Mouse (Mus musculus) limb, embryonic 10.5 days (tissue): Measurements from ENCODE around the gene Fam107a. TPM values are rescaled to one million over a fixed set of nuclear protein-coding genes. Genes with fewer than 3 reads are reported as not detected.

Experiments
- DNase-seq: peaks from one replicate; pipeline ENCODE4 v3.0.0-alpha.2; 2017; ENCODE audit warnings: low spot score
- H3K27ac ChIP-seq: fragments of 300-500 bp; sonication (generic); 2 replicates; pipeline ENCODE4 v1.5.1; 2016; ENCODE audit warnings: mild to moderate bottlenecking
- H3K27me3 ChIP-seq: fragments of 300-500 bp; sonication (generic); 2 replicates; pipeline ENCODE4 v1.6.1; 2016; ENCODE audit warnings: low read depth, mild to moderate bottlenecking; ENCODE audit not compliant: poor library complexity, severe bottlenecking
- H3K36me3 ChIP-seq: fragments of 300-500 bp; sonication (generic); 2 replicates; pipeline ENCODE4 v1.6.1; 2016; ENCODE audit warnings: mild to moderate bottlenecking, moderate library complexity
- H3K4me1 ChIP-seq: fragments of 300-500 bp; sonication (generic); 2 replicates; pipeline ENCODE4 v1.6.1; 2016
- H3K4me3 ChIP-seq: fragments of 300-500 bp; sonication (generic); 2 replicates; pipeline ENCODE4 v1.5.1; 2016; ENCODE audit warnings: mild to moderate bottlenecking, moderate library complexity
- H3K9me3 ChIP-seq: fragments of 300-500 bp; sonication (generic); replicated peaks from 2 replicates; pipeline ENCODE4 v1.6.1; 2016; ENCODE audit warnings: mild to moderate bottlenecking
- WGBS: fragments of 180-500 bp; shearing (Covaris S2); methylation state at CpG from one replicate; pipeline ENCODE4 v1.1.7; 2016; 5-methylcytosine and 5-hydroxymethylcytosine counted together
- polyA plus RNA-seq: library from polyadenylated mRNA; unstranded; fragments of >200 nt; fragmentation: Nextera tagmentation; extraction: Ambion mirVana; gene quantifications from 2 replicates; pipeline ENCODE4 v1.2.1, GENCODE M21; 2016

Fam107a gene
- polyA plus RNA-seq, 1 experiment from 2014 or later: 0.96 TPM

DNA sequence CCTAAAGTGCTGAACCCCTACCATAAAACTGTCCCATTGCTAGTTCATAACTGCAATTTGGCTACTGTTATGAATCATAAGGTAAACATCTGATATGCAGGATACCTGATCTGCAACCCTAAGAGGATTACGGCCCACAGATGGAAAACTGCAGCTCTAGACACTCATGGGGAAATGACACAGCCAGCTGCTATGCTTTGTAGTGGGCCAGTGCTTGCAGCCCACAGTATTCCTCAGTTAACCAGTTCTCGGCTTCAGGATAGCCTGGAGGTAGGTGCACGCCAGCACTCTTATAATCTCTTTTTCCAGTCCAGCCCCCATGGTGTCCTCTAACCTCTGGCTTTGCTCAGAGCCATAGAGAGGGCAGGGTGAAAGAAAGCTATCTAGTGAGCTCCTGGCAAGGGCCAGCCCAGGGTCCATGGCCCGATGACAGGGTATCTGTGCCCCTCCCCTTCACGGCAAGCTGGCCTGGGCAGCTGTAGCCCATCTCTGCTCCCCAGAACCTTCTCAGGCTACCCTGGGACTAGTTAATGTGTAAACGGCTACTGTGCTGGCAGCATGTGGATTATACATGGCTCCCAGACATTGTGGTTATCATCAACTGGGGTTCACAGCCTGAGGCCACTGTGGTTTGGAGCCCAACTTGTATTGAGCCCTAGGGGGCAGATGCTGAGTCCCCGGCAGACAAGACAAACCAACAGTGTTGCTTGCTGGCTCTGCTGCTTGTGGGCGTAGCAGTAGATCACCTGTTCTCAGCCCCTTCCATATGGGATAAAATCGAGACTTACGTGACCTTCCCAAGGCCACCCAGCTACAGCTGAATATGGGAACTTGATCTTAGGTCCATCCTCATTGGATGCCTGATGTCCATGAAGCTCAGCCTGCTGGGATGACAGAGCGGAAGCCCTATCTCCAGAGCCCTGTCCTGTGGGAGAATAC lies 14.8 kb upstream of the Fam107a start:
- H3K4me1 ChIP-seq: peaks cover 25% of the 10 kb centered on the region
- H3K27ac ChIP-seq: no peak overlapping the region; the same call in 1 of the 2 replicates
- no peaks in the 10 kb centered on the region for H3K9me3 ChIP-seq
- no peak for DNase-seq
- no peak overlapping the region for H3K4me3 ChIP-seq
- WGBS: 89% methylated on average over 11 of the region's 11 CpGs
- no peaks in the 10 kb centered on the region for H3K36me3 ChIP-seq
- H3K27me3 ChIP-seq: no peaks in the 10 kb centered on the region

GRCm38 (mm10) chr14:8331307-8331905 lies 13.6 kb upstream of the Fam107a start:
- H3K4me3 ChIP-seq: no peak overlapping the region
- H3K36me3 ChIP-seq: no peaks in the 10 kb centered on the region
- H3K27me3 ChIP-seq: no peaks in the 10 kb centered on the region
- no peaks in the 10 kb centered on the region for H3K9me3 ChIP-seq
- peaks cover 29% of the 10 kb centered on the region for H3K4me1 ChIP-seq
- 89% methylated on average over 14 of the region's 14 CpGs for WGBS
- H3K27ac ChIP-seq: no peak overlapping the region
- DNase-seq: no peak

GRCm38 (mm10) chr14:8330390-8330789 lies 12.6 kb upstream of the Fam107a start:
- no peaks in the 10 kb centered on the region for H3K27me3 ChIP-seq
- H3K9me3 ChIP-seq: no peaks in the 10 kb centered on the region
- H3K36me3 ChIP-seq: no peaks in the 10 kb centered on the region
- H3K4me3 ChIP-seq: no peak overlapping the region
- DNase-seq: no peak
- 78% methylated on average over 6 of the region's 6 CpGs for WGBS
- H3K4me1 ChIP-seq: peaks cover 19% of the 10 kb centered on the region; the same call in 1 of the 2 replicates
- no peak overlapping the region for H3K27ac ChIP-seq

- no peaks in the 10 kb centered on the region for H3K9me3 ChIP-seq
- no peak for DNase-seq
- 80% methylated on average over 4 of the region's 4 CpGs for WGBS
Measured at GRCm38 (mm10) chr14:8329552-8329951, 11.7 kb upstream of the Fam107a start.

DNA sequence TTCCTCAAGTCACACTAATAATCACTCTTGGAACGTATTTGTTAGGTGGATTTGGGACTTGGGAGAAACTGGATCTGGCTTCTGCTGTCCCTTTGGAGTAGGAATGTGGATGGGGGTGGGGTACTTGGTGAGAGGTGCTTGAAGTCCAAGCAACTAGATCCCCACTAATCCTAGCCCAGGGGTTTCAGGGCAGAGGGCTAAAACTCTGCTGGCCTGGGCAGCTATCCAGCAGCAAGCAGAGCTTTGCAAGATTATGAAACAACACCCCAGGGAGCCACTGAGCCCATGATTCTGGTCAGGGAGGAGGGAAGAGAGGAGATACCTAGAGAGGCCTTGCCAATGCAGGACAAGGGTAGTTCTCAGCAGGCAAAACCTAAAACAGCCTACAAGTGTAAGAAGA lies 9.5 kb upstream of the Fam107a start:
- H3K27ac ChIP-seq: 0 out of 2 replicates have a peak overlapping the region, but pooled peaks have one; percentile 30
- H3K36me3 ChIP-seq: no peaks in the 10 kb centered on the region
- DNase-seq: no peak
- peaks cover 15% of the 10 kb centered on the region; the same call in 1 of the 2 replicates for H3K4me1 ChIP-seq
- H3K9me3 ChIP-seq: no peaks in the 10 kb centered on the region
- no peak overlapping the region for H3K4me3 ChIP-seq
- H3K27me3 ChIP-seq: 0 out of 2 replicates have a peak, but pooled peaks cover 5% of the 10 kb centered on the region
- WGBS: 41% methylated on average over 1 of the region's 1 CpGs

More at GRCm38 (mm10) chr14:8329552-8329951, 11.7 kb upstream of the Fam107a start:
- Histone ChIP-seq H3K4me1 (peaks cover 19% of the 10 kb centered on the region; the same call in 1 of the 2 replicates), H3K4me3 (no peak overlapping the region), H3K36me3 (no peaks in the 10 kb centered on the region), H3K27ac (no peak overlapping the region), H3K27me3 (0 out of 2 replicates have a peak, but pooled peaks cover 3% of the 10 kb centered on the region)

DNA sequence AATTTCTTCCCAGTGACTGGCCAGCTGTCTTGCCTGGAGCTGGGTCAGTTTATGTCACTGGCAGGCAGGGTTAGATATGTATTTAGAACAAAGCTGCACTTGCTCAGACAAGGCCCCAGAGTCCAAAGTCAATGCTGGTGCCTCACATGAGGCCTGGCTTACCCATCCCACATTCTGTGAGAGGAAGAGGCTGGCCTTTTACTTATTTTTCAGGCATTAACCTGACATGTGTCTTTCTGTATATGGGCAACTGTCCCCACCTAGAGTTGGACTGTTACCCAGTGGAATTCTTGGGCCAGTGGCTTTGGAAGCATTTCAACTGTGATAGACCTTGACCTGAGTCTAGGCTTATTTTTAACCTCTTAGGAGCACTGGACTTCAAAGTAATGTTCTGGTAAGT lies 9.1 kb upstream of the Fam107a start:
- H3K4me3 ChIP-seq: no peak overlapping the region
- H3K27ac ChIP-seq: no peak overlapping the region
- H3K27me3 ChIP-seq: 0 out of 2 replicates have a peak, but pooled peaks cover 5% of the 10 kb centered on the region
- H3K36me3 ChIP-seq: no peaks in the 10 kb centered on the region
- peaks cover 15% of the 10 kb centered on the region; the same call in 1 of the 2 replicates for H3K4me1 ChIP-seq
- H3K9me3 ChIP-seq: no peaks in the 10 kb centered on the region
- no peak for DNase-seq

- WGBS: 77% methylated on average over 4 of the region's 4 CpGs
- Histone ChIP-seq H3K9me3 (no peaks in the 10 kb centered on the region), H3K4me1 (peaks cover 15% of the 10 kb centered on the region; the same call in 1 of the 2 replicates), H3K36me3 (no peaks in the 10 kb centered on the region), H3K4me3 (no peak overlapping the region), H3K27me3 (peaks cover 6% of the 10 kb centered on the region; the same call in 1 of the 2 replicates), H3K27ac (no peak overlapping the region)
- no peak for DNase-seq
Measured at GRCm38 (mm10) chr14:8325746-8326145, 7.9 kb upstream of the Fam107a start.

DNA sequence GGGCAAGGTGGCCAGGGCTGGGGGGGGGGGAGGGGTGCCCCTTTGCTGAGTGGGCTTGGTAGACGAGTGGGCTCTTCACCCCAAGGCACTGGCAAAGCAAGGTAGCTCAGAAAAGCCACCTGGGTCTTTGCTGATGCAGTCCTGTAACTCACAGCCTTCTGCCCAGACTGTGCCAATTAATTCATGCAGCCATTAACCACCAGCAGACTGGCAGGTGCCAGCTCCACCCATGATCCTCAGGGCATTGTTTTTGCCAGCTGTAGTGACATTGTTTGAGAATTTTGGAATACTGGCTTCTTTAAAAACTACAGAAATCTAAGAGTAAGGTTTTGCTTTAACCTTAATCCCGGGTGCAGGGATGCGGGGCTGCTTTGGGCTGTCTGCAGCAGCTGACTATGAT lies 2.7 kb upstream of the Fam107a start:
- Histone ChIP-seq H3K9me3 (no peaks in the 10 kb centered on the region), H3K27ac (no peak overlapping the region), H3K4me3 (no peak overlapping the region), H3K4me1 (peaks cover 23% of the 10 kb centered on the region), H3K36me3 (no peaks in the 10 kb centered on the region), H3K27me3 (peaks cover 50% of the 10 kb centered on the region)
- DNase-seq: no peak
- 71% methylated on average over 3 of the region's 3 CpGs for WGBS

DNA sequence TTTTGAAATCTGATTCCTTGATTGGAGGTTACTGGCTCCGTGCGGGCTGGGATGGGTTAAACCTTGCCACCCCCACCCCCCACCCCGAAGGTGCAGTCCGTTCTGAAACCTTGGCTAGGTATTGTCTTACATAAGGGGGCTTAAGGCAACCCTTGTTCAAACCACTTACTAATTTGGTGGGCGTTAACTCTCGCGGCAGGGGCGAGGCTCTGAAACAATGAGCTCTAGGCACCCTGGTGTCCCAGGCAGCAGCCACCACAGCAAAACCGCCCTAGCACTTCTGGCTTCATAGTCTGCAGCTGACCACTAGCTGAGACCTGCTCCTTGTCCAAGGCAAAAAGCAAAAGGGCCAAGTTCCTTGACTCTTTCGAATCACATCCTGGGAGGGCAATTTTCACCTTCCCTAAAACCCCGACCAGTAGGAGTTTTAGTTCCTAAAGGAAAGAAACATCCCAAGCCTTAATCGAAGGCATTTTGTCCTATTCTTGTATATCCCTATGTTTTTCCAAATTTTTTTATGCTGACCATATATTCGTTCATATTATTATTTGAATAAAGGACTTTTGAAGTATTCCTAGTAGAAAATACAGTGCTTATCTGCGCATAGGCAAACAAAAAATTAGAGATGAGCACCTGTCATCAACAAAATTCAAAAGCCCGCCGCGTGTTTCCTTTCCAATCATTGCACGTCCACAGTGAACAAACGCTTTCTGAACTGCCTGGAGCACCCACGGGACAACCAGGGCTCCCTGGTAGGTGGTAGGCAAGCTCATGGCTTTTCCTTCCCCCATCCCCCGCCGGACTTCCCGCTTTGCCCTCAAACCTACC lies 1.2 kb downstream of the Fam107a start:
- Histone ChIP-seq H3K4me1 (peaks cover 37% of the 10 kb centered on the region), H3K27me3 (peaks cover 54% of the 10 kb centered on the region)

DNA sequence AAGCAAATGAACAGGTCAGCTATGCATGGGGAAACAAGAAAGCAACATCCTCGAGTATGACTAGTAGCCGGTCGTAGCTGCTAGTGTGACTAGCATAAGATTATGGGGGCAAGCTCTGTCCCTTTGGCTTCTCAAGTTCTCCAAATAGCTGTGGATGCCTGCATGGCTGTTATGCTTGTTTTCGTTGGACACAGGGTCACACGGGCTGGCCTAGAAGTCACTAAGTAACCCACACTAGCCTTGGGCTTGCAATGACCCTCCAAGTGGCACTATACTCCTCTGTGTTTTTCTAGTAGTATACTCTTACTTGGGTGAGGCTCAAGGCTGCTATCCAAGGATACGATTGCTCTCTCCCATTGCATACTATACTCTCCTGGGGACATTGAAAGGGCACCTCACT lies 2.7 kb downstream of the Fam107a start:
- Histone ChIP-seq H3K4me1 (peaks cover 37% of the 10 kb centered on the region), H3K27me3 (peaks cover 64% of the 10 kb centered on the region), H3K27ac (no peak overlapping the region), H3K4me3 (no peak overlapping the region), H3K9me3 (no peaks in the 10 kb centered on the region), H3K36me3 (no peaks in the 10 kb centered on the region)
- no peak for DNase-seq
- WGBS: 80% methylated on average over 6 of the region's 6 CpGs

More for the DNA sequence above, 1.2 kb downstream of the Fam107a start:
- H3K36me3 ChIP-seq: no peaks in the 10 kb centered on the region
- H3K4me3 ChIP-seq: peak overlapping the region; percentile 44
- H3K27ac ChIP-seq: peak overlapping the region; percentile 42; the same call in 1 of the 2 replicates
- DNase-seq: peak; percentile 58
- H3K9me3 ChIP-seq: no peaks in the 10 kb centered on the region
- 3% methylated on average over 23 of the region's 23 CpGs for WGBS

DNA sequence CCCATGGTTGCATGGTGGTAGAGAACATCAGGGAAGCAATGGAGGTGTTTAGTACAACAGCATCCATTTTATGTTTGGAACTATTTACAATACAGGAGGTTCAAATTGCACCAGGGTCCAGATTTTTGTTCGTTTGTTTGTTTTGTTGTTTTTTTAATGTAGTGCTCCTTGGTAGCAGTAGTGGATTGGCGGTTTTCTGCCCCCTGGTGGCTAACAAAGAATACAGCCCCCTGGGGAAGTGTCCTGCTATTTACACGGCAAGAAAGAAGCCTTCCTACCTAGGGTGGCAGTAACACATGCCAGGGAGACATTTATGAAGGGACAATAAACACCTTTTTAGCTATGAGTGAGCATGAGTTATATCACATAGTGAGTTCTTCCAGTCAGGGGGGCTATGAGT lies 3.3 kb downstream of the Fam107a start:
- Histone ChIP-seq H3K9me3 (no peaks in the 10 kb centered on the region), H3K4me3 (no peak overlapping the region), H3K4me1 (peaks cover 42% of the 10 kb centered on the region), H3K27me3 (peaks cover 65% of the 10 kb centered on the region), H3K27ac (no peak overlapping the region), H3K36me3 (no peaks in the 10 kb centered on the region)
- DNase-seq: no peak
- WGBS: 18% methylated on average over 3 of the region's 3 CpGs

- no peaks in the 10 kb centered on the region for H3K9me3 ChIP-seq
- DNase-seq: no peak
- H3K27ac ChIP-seq: no peak overlapping the region
- H3K4me3 ChIP-seq: no peak overlapping the region
- WGBS: 46% methylated on average over 7 of the region's 7 CpGs
- peaks cover 63% of the 10 kb centered on the region for H3K27me3 ChIP-seq
- H3K4me1 ChIP-seq: peaks cover 46% of the 10 kb centered on the region
- no peaks in the 10 kb centered on the region for H3K36me3 ChIP-seq
Measured at GRCm38 (mm10) chr14:8313877-8314276, 3.9 kb downstream of the Fam107a start.
